Mouse (Mus musculus): ENCODE data around the gene Cir1.

GRCm38 (mm10) chr2:73277021-73277708 lies 35.3 kb downstream of the Cir1 start:
- TF ChIP-seq CTCF (IDR thresholded peaks at IDR 0.05; ENCODE audit: low read depth, low read length) = no peak
- TF ChIP-seq POLR2A (IDR thresholded peaks at IDR 0.05; ENCODE audit: insufficient read depth, low read length) = no peak
